Mouse (Mus musculus) heart, embryonic 10.5 days (tissue): ENCODE results near the gene Gm10719. TPM values are rescaled to one million over a fixed set of nuclear protein-coding genes. Genes with fewer than 3 reads are reported as not detected.
"Not testable (repeated sequence)": the region's sequence is repeated elsewhere in the genome, so short reads cannot be mapped to it uniquely, and the experiment has no call there.

Experiments used
- DNase-seq: peaks from one replicate; pipeline ENCODE4 v3.0.0-alpha.2; 2017; ENCODE audit warnings: low spot score
- H3K27ac ChIP-seq: fragments of 300-500 bp; sonication (generic); 2 replicates; pipeline ENCODE4 v1.5.1; 2016; ENCODE audit warnings: mild to moderate bottlenecking
- H3K27me3 ChIP-seq: fragments of 300-500 bp; sonication (generic); 2 replicates; pipeline ENCODE4 v1.6.1; 2016; ENCODE audit warnings: mild to moderate bottlenecking; ENCODE audit not compliant: poor library complexity, insufficient read depth, severe bottlenecking
- H3K36me3 ChIP-seq: fragments of 300-500 bp; sonication (generic); 2 replicates; pipeline ENCODE4 v1.6.1; 2016; ENCODE audit warnings: mild to moderate bottlenecking, moderate library complexity
- H3K4me1 ChIP-seq: fragments of 300-500 bp; sonication (generic); 2 replicates; pipeline ENCODE4 v1.6.1; 2016; ENCODE audit warnings: mild to moderate bottlenecking
- H3K4me3 ChIP-seq: fragments of 300-500 bp; sonication (generic); 2 replicates; pipeline ENCODE4 v1.5.1; 2016; ENCODE audit warnings: mild to moderate bottlenecking, moderate library complexity
- H3K9me3 ChIP-seq: fragments of 300-500 bp; sonication (generic); 2 replicates; pipeline ENCODE4 v1.6.1; 2016; ENCODE audit warnings: mild to moderate bottlenecking, moderate library complexity
- WGBS: fragments of 180-500 bp; shearing (Covaris S2); methylation state at CpG from one replicate; pipeline ENCODE4 v1.1.7; 2016; 5-methylcytosine and 5-hydroxymethylcytosine counted together
- microRNA-seq: library from miRNA; unstranded; fragments of <30 nt; microRNA quantifications from one replicate; pipeline ENCODE4, GENCODE M21; 2017
- polyA plus RNA-seq: library from polyadenylated mRNA; unstranded; fragments of >200 nt; fragmentation: Nextera tagmentation; extraction: Ambion mirVana; gene quantifications from 2 replicates; pipeline ENCODE4 v1.2.1, GENCODE M21; 2016

The Gm10719 gene
- polyA plus RNA-seq, 1 experiment from 2014 or later: not detected

DNA sequence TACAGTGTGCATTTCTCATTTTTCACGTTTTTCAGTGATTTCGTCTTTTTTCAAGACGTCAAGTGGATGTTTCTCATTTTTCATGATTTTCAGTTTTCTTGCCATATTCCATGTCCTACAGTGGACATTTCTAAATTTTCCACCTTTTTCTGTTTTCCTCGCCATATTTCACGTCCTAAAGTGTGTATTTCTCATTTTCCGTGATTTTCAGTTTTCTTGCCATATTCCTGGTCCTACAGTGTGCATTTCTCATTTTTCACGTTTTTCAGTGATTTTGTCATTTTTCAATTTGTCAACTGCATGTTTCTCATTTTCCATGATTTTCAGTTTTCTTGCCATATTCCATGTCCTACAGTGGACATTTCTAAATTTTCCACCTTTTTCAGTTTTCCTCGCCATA is 17.1 kb downstream of the Gm10719 start, which contains the start of gene Gm17535:
Gm17535 (plus strand) TSS at position 301 of the 400 bp plus-strand sequence.
- H3K9me3 ChIP-seq, H3K4me1 ChIP-seq, H3K4me3 ChIP-seq, H3K36me3 ChIP-seq, H3K27me3 ChIP-seq, H3K27ac ChIP-seq, DNase-seq: not testable (repeated sequence)
- WGBS: 60% methylated on average over 1 of the region's 8 CpGs

GRCm38 (mm10) chr9:3036577-3036976 is 19.4 kb downstream of the Gm10719 start, which contains the start of gene Gm10715:
Gene Gm10715, plus strand, starts transcription at chr9:3036877.
- H3K27ac ChIP-seq, H3K27me3 ChIP-seq, DNase-seq, H3K4me3 ChIP-seq, H3K4me1 ChIP-seq, H3K9me3 ChIP-seq, H3K36me3 ChIP-seq: not testable (repeated sequence)
- WGBS: 75% methylated on average over 8 of the region's 8 CpGs

DNA sequence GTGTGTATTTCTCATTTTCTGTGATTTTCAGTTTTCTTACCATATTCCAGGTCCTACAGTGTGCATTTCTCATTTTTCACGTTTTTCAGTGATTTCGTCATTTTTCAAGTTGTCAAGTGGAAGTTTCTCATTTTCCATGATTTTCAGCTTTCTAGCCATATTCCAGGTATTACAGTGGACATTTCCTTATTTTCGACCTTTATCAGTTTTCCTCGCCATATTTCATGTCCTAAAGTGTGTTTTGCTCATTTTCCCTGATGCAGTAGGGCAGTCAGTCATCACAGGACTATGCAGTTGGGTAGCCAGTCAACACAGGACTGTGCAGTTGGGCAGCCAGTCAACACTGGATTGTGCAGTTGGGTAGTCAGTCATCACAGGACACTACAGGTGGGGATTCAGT is 21.0 kb downstream of the Gm10719 start:
- not testable (repeated sequence) for H3K9me3 ChIP-seq, H3K36me3 ChIP-seq, H3K27ac ChIP-seq, H3K4me3 ChIP-seq, DNase-seq, H3K27me3 ChIP-seq, H3K4me1 ChIP-seq
- 62% methylated on average over 4 of the region's 4 CpGs for WGBS

Small RNA genes lying within 50 kb of the gene (microRNA-seq; reads per million reads assigned to microRNA genes)
- gene Mir101c: not detected

Other genes with a start within 250 kb of the Gm10719 start
- gene Gm10722, start 16.5 kb upstream of the Gm10719 start, polyA plus RNA-seq: not detected in 2 replicates
- not detected in 2 replicates for gene Gm11168, start 14.1 kb upstream of the Gm10719 start, polyA plus RNA-seq
- gene Gm10721, start 4.3 kb upstream of the Gm10719 start, polyA plus RNA-seq: not detected in 2 replicates
- gene Gm10720, start 1.8 kb upstream of the Gm10719 start, polyA plus RNA-seq: not detected in 2 replicates
- not detected in 2 replicates for gene Gm10718, start 6.1 kb downstream of the Gm10719 start, polyA plus RNA-seq
- not detected in 2 replicates for gene Gm10717, start 8.0 kb downstream of the Gm10719 start, polyA plus RNA-seq
- not detected in 2 replicates for gene Gm17535, start 17.2 kb downstream of the Gm10719 start, polyA plus RNA-seq
- not detected in 2 replicates for gene Gm10715, start 19.5 kb downstream of the Gm10719 start, polyA plus RNA-seq